Comparison of ENCODE assay signal across 16 mouse cellular contexts in the genomic region with DNA sequence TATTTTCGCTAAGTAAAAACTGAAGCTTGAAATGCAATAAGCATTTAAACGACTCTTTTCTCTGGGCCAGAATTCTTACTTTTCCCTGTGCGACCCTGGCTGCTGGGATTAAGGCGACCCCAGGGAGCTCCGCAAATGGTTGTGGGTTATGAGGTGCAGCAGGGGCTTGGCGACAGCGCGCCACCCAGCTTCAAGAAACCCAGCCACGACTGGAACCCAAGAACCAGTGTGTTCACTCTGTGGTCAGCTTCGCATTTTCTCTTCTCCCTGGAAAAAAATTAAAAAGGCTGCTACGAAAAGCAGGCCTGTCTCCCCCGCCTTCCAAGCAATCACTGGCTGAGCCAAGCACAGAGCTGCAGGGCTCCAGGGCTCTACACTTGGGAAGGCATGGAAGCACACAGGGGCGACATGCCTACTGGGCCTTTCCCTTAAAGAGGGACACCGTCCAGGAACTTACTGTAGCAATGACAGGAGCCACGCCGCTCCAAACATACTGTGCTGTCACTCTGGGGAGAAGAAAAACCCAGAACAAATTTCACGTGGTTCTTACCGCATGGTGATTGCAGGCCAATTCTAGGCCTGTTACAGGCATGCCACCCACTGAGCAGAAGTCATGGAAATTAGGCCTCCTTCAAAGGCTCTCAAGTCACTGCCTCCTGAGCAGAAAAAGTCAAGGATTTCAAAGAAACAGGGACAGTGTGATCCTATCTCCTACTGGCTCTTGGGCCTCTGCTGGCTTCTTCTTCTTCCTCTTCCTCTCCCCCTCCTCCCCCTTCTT.
DNase-seq lines count a peak whose midpoint lies in the region; ATAC-seq and TF ChIP-seq lines count a peak whose summit lies in the region.
"Had no signal": no experiment of that assay in that cellular context is flagged by ENCODE, and none has a peak within 500 bp of the region (broad histone marks: within the 10 kb centered on the region; RNA-seq: fewer than 3 reads in every experiment).

No protein-coding gene starts in this region.

- H3K9me3 ChIP-seq in midbrain, embryonic 12.5 days, result no peaks in the 10 kb centered on the region
- H3K9me3 ChIP-seq in midbrain, embryonic 13.5 days, result no peaks in the 10 kb centered on the region
- no peaks in the 10 kb centered on the region for H3K9me3 ChIP-seq in embryonic facial prominence, embryonic 15.5 days (replicated peaks)
- H3K9me3 ChIP-seq in midbrain, postnatal 0 days (ENCODE audit: low read length), result no peaks in the 10 kb centered on the region
- H3K9me3 ChIP-seq: forebrain, embryonic 12.5 days; heart, embryonic 13.5 days; megakaryocyte, embryonic 14.5 days had no signal

- H3K36me3 ChIP-seq in midbrain, embryonic 12.5 days, result no peaks in the 10 kb centered on the region
- H3K36me3 ChIP-seq in midbrain, embryonic 13.5 days, result no peaks in the 10 kb centered on the region
- no peaks in the 10 kb centered on the region for H3K36me3 ChIP-seq in embryonic facial prominence, embryonic 15.5 days
- H3K36me3 ChIP-seq in midbrain, postnatal 0 days (ENCODE audit: insufficient read depth, low read length), result no peaks in the 10 kb centered on the region
- H3K36me3 ChIP-seq: forebrain, embryonic 12.5 days had no signal

- no peak overlapping the region for H3K9ac ChIP-seq in midbrain, embryonic 12.5 days (replicated peaks)
- H3K9ac ChIP-seq in midbrain, embryonic 13.5 days (replicated peaks), result no peak overlapping the region
- H3K9ac ChIP-seq in embryonic facial prominence, embryonic 15.5 days, result no peak overlapping the region
- H3K9ac ChIP-seq in midbrain, postnatal 0 days (replicated peaks; ENCODE audit: low read length, poor library complexity, severe bottlenecking), result no peak overlapping the region
- H3K9ac ChIP-seq: forebrain, embryonic 12.5 days; heart, embryonic 13.5 days; lung, embryonic 14.5 days had no signal

- ATAC-seq in midbrain, embryonic 12.5 days (ENCODE audit: low FRiP score, low read depth), result peak; percentile 49; the same call in 1 of the 2 replicates
- ATAC-seq in midbrain, embryonic 13.5 days, result no peak
- ATAC-seq in embryonic facial prominence, embryonic 15.5 days (ENCODE audit: insufficient number of reproducible peaks, low FRiP score, low TSS enrichment, low read depth), result peak; percentile 86
- no peak for ATAC-seq in midbrain, postnatal 0 days (ENCODE audit: low FRiP score)
- no peak for ATAC-seq in inflammation-experienced regulatory T-cells, adult 6 months

- H3K4me1 ChIP-seq in midbrain, embryonic 12.5 days, result 0 out of 2 replicates have a peak, but pooled peaks cover 6% of the 10 kb centered on the region
- H3K4me1 ChIP-seq in midbrain, embryonic 13.5 days (replicated peaks), result peaks cover 8% of the 10 kb centered on the region
- peaks cover 24% of the 10 kb centered on the region for H3K4me1 ChIP-seq in embryonic facial prominence, embryonic 15.5 days
- H3K4me1 ChIP-seq in midbrain, postnatal 0 days (ENCODE audit: insufficient read depth, low read length), result no peaks in the 10 kb centered on the region
- H3K4me1 ChIP-seq: heart, embryonic 13.5 days had no signal

- no peaks in the 10 kb centered on the region for H3K27me3 ChIP-seq in midbrain, embryonic 12.5 days
- no peaks in the 10 kb centered on the region for H3K27me3 ChIP-seq in midbrain, embryonic 13.5 days
- peaks cover 21% of the 10 kb centered on the region for H3K27me3 ChIP-seq in embryonic facial prominence, embryonic 15.5 days
- no peaks in the 10 kb centered on the region for H3K27me3 ChIP-seq in midbrain, postnatal 0 days (ENCODE audit: insufficient read depth, low read length)
- H3K27me3 ChIP-seq: forebrain, embryonic 12.5 days; heart, embryonic 13.5 days; megakaryocyte, embryonic 14.5 days had no signal

- 27% methylated on average over 18 of the region's 18 CpGs for WGBS in midbrain, embryonic 12.5 days
- 27% methylated on average over 18 of the region's 18 CpGs for WGBS in midbrain, embryonic 13.5 days
- 28% methylated on average over 18 of the region's 18 CpGs for WGBS in embryonic facial prominence, embryonic 15.5 days
- 31% methylated on average over 18 of the region's 18 CpGs for WGBS in midbrain, postnatal 0 days

- H3K4me3 ChIP-seq in midbrain, embryonic 12.5 days, result no peak overlapping the region
- H3K4me3 ChIP-seq in midbrain, embryonic 13.5 days (replicated peaks), result no peak overlapping the region
- no peak overlapping the region for H3K4me3 ChIP-seq in embryonic facial prominence, embryonic 15.5 days (replicated peaks)
- H3K4me3 ChIP-seq in midbrain, postnatal 0 days (ENCODE audit: low read depth, low read length), result no peak overlapping the region
- H3K4me3 ChIP-seq: forebrain, embryonic 12.5 days; heart, embryonic 13.5 days; megakaryocyte, embryonic 14.5 days had no signal

- TF ChIP-seq CTCF in midbrain, postnatal 0 days (IDR thresholded peaks at IDR 0.05), result no peak

- peak; percentile 26 to 27 for DNase-seq in cerebellum, postnatal 25 days
- DNase-seq in cerebellum, postnatal 4 days (ENCODE audit: low spot score in 2 of 2), result no peak
- DNase-seq in midbrain, postnatal 0 days (ENCODE audit: low spot score), result peak; percentile 4
- no peak for DNase-seq in spleen, postnatal 10 days (ENCODE audit: low spot score in 2 of 2)
- DNase-seq: B cell, adult 2 months; layer of hippocampus, adult 9-11 months; liver; lung, embryonic 14.5 days had no signal

- peak overlapping the region; percentile 21; the same call in 1 of the 2 replicates for H3K4me2 ChIP-seq in midbrain, embryonic 12.5 days (replicated peaks)
- H3K4me2 ChIP-seq in midbrain, embryonic 13.5 days (replicated peaks), result no peak overlapping the region; the same call in 1 of the 2 replicates
- peak overlapping the region; percentile 30 for H3K4me2 ChIP-seq in embryonic facial prominence, embryonic 15.5 days (replicated peaks)
- H3K4me2 ChIP-seq in midbrain, postnatal 0 days (ENCODE audit: low read depth, low read length, poor library complexity, severe bottlenecking), result no peak overlapping the region
- H3K4me2 ChIP-seq: forebrain, embryonic 12.5 days; heart, embryonic 13.5 days; lung, embryonic 14.5 days had no signal

- no peak overlapping the region for H3K27ac ChIP-seq in midbrain, embryonic 12.5 days (replicated peaks)
- H3K27ac ChIP-seq in midbrain, embryonic 13.5 days, result no peak overlapping the region
- H3K27ac ChIP-seq in embryonic facial prominence, embryonic 15.5 days (replicated peaks), result peak overlapping the region; percentile 79
- no peak overlapping the region for H3K27ac ChIP-seq in midbrain, postnatal 0 days (ENCODE audit: low read depth, low read length)
- H3K27ac ChIP-seq: forebrain, embryonic 12.5 days; heart, embryonic 13.5 days; kidney, postnatal 0 days had no signal

Comparison
In these comparisons a context has a peak if more than half of its experiments do, and no peak if none do; other contexts are left out.
1. DNase-seq: peak in cerebellum, postnatal 25 days (2 of 2) and midbrain, postnatal 0 days (single experiment); none in cerebellum, postnatal 4 days (0 of 2) and spleen, postnatal 10 days (0 of 2).
2. ATAC-seq: peak in midbrain, embryonic 12.5 days (single experiment) and embryonic facial prominence, embryonic 15.5 days (single experiment); none in midbrain, embryonic 13.5 days (single experiment), midbrain, postnatal 0 days (single experiment) and inflammation-experienced regulatory T-cells, adult 6 months (single experiment).
3. H3K4me2 ChIP-seq: peak in midbrain, embryonic 12.5 days (single experiment) and embryonic facial prominence, embryonic 15.5 days (single experiment); none in midbrain, embryonic 13.5 days (single experiment) and midbrain, postnatal 0 days (single experiment).